Mouse (Mus musculus) stomach, postnatal 0 days (tissue): ENCODE measurements around the gene Pgap2.

ENCODE experiments used
- CTCF ChIP-seq: IDR thresholded peaks from 2 replicates; pipeline ENCODE4 v1.5.1; 2016; ENCODE audit warnings: antibody characterized with exemption, low read depth, mild to moderate bottlenecking, moderate library complexity
- EP300 ChIP-seq: optimal IDR thresholded peaks from 2 replicates; pipeline ENCODE3; 2016; ENCODE audit warnings: antibody characterized with exemption

DNA sequence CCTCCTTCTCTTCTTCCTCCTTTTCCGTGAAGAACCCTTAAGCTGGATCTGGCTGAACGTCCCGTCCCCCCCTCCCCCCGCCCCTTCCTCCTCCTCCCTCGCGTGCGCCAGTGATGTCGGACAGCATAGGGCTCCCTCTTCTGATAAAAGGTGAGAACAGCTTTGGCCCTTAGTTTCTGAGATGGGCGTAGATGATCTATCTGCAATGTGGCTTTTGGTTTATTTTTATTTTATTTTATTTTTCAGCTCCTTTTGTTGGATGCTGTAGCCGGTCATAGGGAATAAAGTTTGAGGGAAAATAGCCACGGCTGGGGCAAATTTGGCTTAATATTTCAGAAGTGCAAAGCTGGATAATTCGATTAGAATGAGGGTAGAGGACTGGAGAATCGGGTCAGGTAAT, 12.3 kb downstream of the Pgap2 start:
- TF ChIP-seq CTCF (peak; percentile 72), EP300 (no peak)
